Mouse (Mus musculus) kidney, postnatal 0 days (tissue): ENCODE results near the gene Tmem160. TPM values are rescaled to one million over a fixed set of nuclear protein-coding genes. Genes with fewer than 3 reads are reported as not detected.

ENCODE experiments used
- ATAC-seq: fragments of 200-750 bp; cut with Nextera tagmentation; replicated peaks from 2 replicates; pipeline ENCODE4 v1.8.0; 2017; ENCODE audit warnings: low read depth, moderate number of reproducible peaks, moderate TSS enrichment, moderate library complexity; ENCODE audit not compliant: low FRiP score
- DNase-seq: peaks from one replicate; pipeline ENCODE4 v3.0.0-alpha.2; 2016; ENCODE audit warnings: low spot score
- H3K27ac ChIP-seq: fragments of 300-500 bp; sonication (generic); 2 replicates; pipeline ENCODE4 v1.5.1; 2014; ENCODE audit warnings: mild to moderate bottlenecking
- H3K27me3 ChIP-seq: fragments of 300-500 bp; sonication (generic); 2 replicates; pipeline ENCODE4 v1.6.1; 2014; ENCODE audit warnings: low read length, mixed read lengths; ENCODE audit not compliant: insufficient read depth
- H3K36me3 ChIP-seq: fragments of 300-500 bp; sonication (generic); 2 replicates; pipeline ENCODE4 v1.6.1; 2014; ENCODE audit warnings: low read length, mixed read lengths; ENCODE audit not compliant: insufficient read depth
- H3K4me1 ChIP-seq: fragments of 300-500 bp; sonication (generic); replicated peaks from 2 replicates; pipeline ENCODE4 v1.6.1; 2014; ENCODE audit warnings: antibody characterized with exemption, low read length, mixed read lengths; ENCODE audit not compliant: insufficient read depth
- H3K4me2 ChIP-seq: fragments of 300-500 bp; sonication (generic); 2 replicates; pipeline ENCODE4 v1.6.1; 2014; ENCODE audit warnings: mild to moderate bottlenecking, low read length, moderate library complexity, mixed read lengths
- H3K4me3 ChIP-seq: fragments of 300-500 bp; sonication (generic); replicated peaks from 2 replicates; pipeline ENCODE4 v1.5.1; 2014; ENCODE audit warnings: low read depth, low read length
- H3K9ac ChIP-seq: fragments of 300-500 bp; sonication (generic); 2 replicates; pipeline ENCODE4 v1.6.1; 2014; ENCODE audit warnings: low read depth, low read length
- H3K9me3 ChIP-seq: fragments of 300-500 bp; sonication (generic); replicated peaks from 2 replicates; pipeline ENCODE4 v1.6.1; 2016; ENCODE audit warnings: low read length, inconsistent platforms, mixed read lengths
- CTCF ChIP-seq: IDR thresholded peaks from 2 replicates; pipeline ENCODE4 v1.5.1; 2016; ENCODE audit warnings: antibody characterized with exemption, low read depth, mild to moderate bottlenecking, moderate library complexity
- WGBS: fragments of 180-500 bp; shearing (Covaris S2); extraction: QIAGEN DNeasy Blood & Tissue Kit; methylation state at CpG from one replicate; pipeline ENCODE4 v1.1.7; 2014; 5-methylcytosine and 5-hydroxymethylcytosine counted together
- polyA plus RNA-seq: library from polyadenylated mRNA; unstranded; fragments of >200 nt; fragmentation: Nextera tagmentation; extraction: Ambion mirVana; gene quantifications from 2 replicates; pipeline ENCODE4 v1.2.1, GENCODE M21; 2015

The Tmem160 gene
- polyA plus RNA-seq, 1 experiment from 2014 or later: 81.9 TPM

GRCm38 (mm10) chr7:16418713-16419112 is 33.9 kb upstream of the Tmem160 start:
- Histone ChIP-seq H3K9ac (no peak overlapping the region), H3K27me3 (no peaks in the 10 kb centered on the region), H3K27ac (no peak overlapping the region), H3K4me2 (no peak overlapping the region), H3K4me1 (peaks cover 27% of the 10 kb centered on the region; the same call in 1 of the 2 replicates), H3K9me3 (no peaks in the 10 kb centered on the region), H3K36me3 (peaks cover 55% of the 10 kb centered on the region), H3K4me3 (no peak overlapping the region)
- DNase-seq (no peak), ATAC-seq (no peak)
- TF ChIP-seq CTCF: no peak
- 84% methylated on average over 5 of the region's 5 CpGs for WGBS

- Histone ChIP-seq H3K27ac (no peak overlapping the region), H3K9ac (no peak overlapping the region), H3K4me2 (no peak overlapping the region), H3K4me3 (no peak overlapping the region), H3K27me3 (no peaks in the 10 kb centered on the region), H3K36me3 (peaks cover 74% of the 10 kb centered on the region), H3K4me1 (peaks cover 19% of the 10 kb centered on the region; the same call in 1 of the 2 replicates), H3K9me3 (no peaks in the 10 kb centered on the region)
- no peak for TF ChIP-seq CTCF
- no peak for DNase-seq
- ATAC-seq: no peak
- 90% methylated on average over 8 of the region's 8 CpGs for WGBS
Measured at GRCm38 (mm10) chr7:16420493-16421118, 32.0 kb upstream of the Tmem160 start.

- no peak for ATAC-seq
- H3K4me3 ChIP-seq: no peak overlapping the region
- no peak for DNase-seq
- TF ChIP-seq CTCF: no peak
- peaks cover 5% of the 10 kb centered on the region; the same call in 1 of the 2 replicates for H3K4me1 ChIP-seq
- no peak overlapping the region for H3K4me2 ChIP-seq
- no peaks in the 10 kb centered on the region for H3K27me3 ChIP-seq
- no peaks in the 10 kb centered on the region for H3K9me3 ChIP-seq
- no peak overlapping the region for H3K9ac ChIP-seq
- peaks cover 78% of the 10 kb centered on the region for H3K36me3 ChIP-seq
- 83% methylated on average over 18 of the region's 18 CpGs for WGBS
- H3K27ac ChIP-seq: no peak overlapping the region
Measured at GRCm38 (mm10) chr7:16422222-16422856, 30.2 kb upstream of the Tmem160 start.

DNA sequence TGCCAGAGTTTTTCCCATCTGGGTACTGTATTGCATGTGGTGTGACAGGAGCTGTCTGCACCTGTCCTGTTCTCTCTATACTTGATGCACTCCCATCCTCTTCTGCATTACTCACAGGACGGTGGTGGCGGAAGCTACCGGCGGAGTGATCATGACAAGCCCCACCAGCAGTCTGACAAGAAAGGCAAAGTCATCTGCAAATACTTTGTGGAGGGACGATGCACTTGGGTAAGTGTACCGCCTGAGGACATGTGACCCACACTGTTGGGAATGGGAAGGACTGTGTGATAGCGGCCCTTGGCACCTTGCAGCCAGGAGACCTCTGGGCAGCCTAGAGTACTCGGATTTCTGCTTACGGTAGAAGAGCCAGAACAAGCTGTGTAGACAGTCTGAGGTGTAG is 28.8 kb upstream of the Tmem160 start:
- 88% methylated on average over 9 of the region's 9 CpGs for WGBS
- Histone ChIP-seq H3K9me3 (no peaks in the 10 kb centered on the region), H3K27me3 (no peaks in the 10 kb centered on the region), H3K4me1 (no peaks in the 10 kb centered on the region), H3K4me2 (no peak overlapping the region), H3K4me3 (no peak overlapping the region), H3K9ac (no peak overlapping the region), H3K36me3 (peaks cover 80% of the 10 kb centered on the region), H3K27ac (no peak overlapping the region)
- DNase-seq (no peak), ATAC-seq (no peak)
- TF ChIP-seq CTCF: no peak

- Histone ChIP-seq H3K36me3 (peaks cover 81% of the 10 kb centered on the region), H3K9me3 (no peaks in the 10 kb centered on the region), H3K4me2 (no peak overlapping the region), H3K9ac (no peak overlapping the region), H3K27me3 (no peaks in the 10 kb centered on the region), H3K4me3 (no peak overlapping the region), H3K4me1 (no peaks in the 10 kb centered on the region), H3K27ac (no peak overlapping the region)
- no peak for TF ChIP-seq CTCF
- DNase-seq (no peak), ATAC-seq (peak; percentile 14; the same call in 1 of the 2 replicates)
- 83% methylated on average over 10 of the region's 10 CpGs for WGBS
Measured at GRCm38 (mm10) chr7:16425721-16426120, 26.9 kb upstream of the Tmem160 start.

DNA sequence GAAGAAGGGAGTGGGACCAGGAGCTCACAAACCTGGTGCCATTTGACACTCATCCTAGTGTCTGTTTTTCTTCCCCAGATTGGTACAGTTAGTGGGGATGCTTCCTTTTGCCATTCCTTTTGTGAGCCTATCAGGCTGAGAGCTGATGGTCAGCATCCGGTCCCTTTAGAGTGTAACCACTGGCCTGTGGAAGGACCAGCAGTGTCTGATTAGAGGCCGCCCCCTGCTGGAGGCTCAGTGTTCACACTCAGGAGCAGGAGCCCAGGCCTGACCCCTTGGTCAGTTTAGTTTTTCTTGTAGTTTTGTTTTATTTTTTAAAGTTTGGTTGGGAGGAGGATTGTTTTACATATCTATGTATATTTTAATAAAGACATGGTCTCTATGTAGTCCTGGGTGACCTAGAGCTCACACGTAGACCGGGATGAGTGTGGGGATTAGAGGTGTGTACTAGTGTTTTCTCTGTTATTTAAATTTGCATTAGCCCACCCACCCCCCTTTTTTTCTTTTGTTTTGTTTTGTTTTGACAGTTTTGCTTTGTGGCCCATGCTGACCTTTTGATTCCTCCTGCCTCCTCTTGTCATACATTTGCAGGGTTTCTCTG is 26.4 kb upstream of the Tmem160 start:
- DNase-seq: peak; percentile 93
- peak; percentile 86; the same call in 1 of the 2 replicates for ATAC-seq
- H3K27ac ChIP-seq: no peak overlapping the region
- TF ChIP-seq CTCF: peak; percentile 86
- H3K4me1 ChIP-seq: no peaks in the 10 kb centered on the region
- H3K4me3 ChIP-seq: no peak overlapping the region
- WGBS: 60% methylated on average over 4 of the region's 4 CpGs
- peaks cover 81% of the 10 kb centered on the region for H3K36me3 ChIP-seq
- H3K9me3 ChIP-seq: no peaks in the 10 kb centered on the region
- H3K27me3 ChIP-seq: no peaks in the 10 kb centered on the region
- H3K4me2 ChIP-seq: no peak overlapping the region
- no peak overlapping the region for H3K9ac ChIP-seq
